Mouse (Mus musculus) liver, embryonic 12.5 days (tissue): ENCODE measurements around the gene Nutf2. TPM values are rescaled to one million over a fixed set of nuclear protein-coding genes. Genes with fewer than 3 reads are reported as not detected.

Experiments
- ATAC-seq: fragments of 200-750 bp; cut with Nextera tagmentation; 2 replicates; pipeline ENCODE4 v1.8.0; 2017; ENCODE audit warnings: moderate number of reproducible peaks, mild to moderate bottlenecking, moderate library complexity
- H3K27ac ChIP-seq: fragments of 300-500 bp; sonication (generic); 2 replicates; pipeline ENCODE4 v1.5.1; 2016; ENCODE audit warnings: mild to moderate bottlenecking
- H3K27me3 ChIP-seq: fragments of 300-500 bp; sonication (generic); replicated peaks from 2 replicates; pipeline ENCODE4 v1.6.1; 2016; ENCODE audit warnings: mild to moderate bottlenecking, moderate library complexity
- H3K36me3 ChIP-seq: fragments of 300-500 bp; sonication (generic); 2 replicates; pipeline ENCODE4 v1.6.1; 2016; ENCODE audit warnings: mild to moderate bottlenecking, moderate library complexity
- H3K4me1 ChIP-seq: fragments of 300-500 bp; sonication (generic); 2 replicates; pipeline ENCODE4 v1.6.1; 2016
- H3K4me2 ChIP-seq: fragments of 300-500 bp; sonication (generic); 2 replicates; pipeline ENCODE4 v1.6.1; 2016; ENCODE audit warnings: mild to moderate bottlenecking, moderate library complexity
- H3K4me3 ChIP-seq: fragments of 300-500 bp; sonication (generic); 2 replicates; pipeline ENCODE4 v1.5.1; 2016; ENCODE audit warnings: mild to moderate bottlenecking, moderate library complexity
- H3K9ac ChIP-seq: fragments of 300-500 bp; sonication (generic); 2 replicates; pipeline ENCODE4 v1.6.1; 2016; ENCODE audit warnings: mild to moderate bottlenecking, moderate library complexity
- H3K9me3 ChIP-seq: fragments of 300-500 bp; sonication (generic); replicated peaks from 2 replicates; pipeline ENCODE4 v1.6.1; 2016; ENCODE audit warnings: mild to moderate bottlenecking, moderate library complexity
- WGBS: fragments of 180-500 bp; shearing (Covaris S2); methylation state at CpG from one replicate; pipeline ENCODE4 v1.1.7; 2016; ENCODE audit not compliant: insufficient replicate concordance; 5-methylcytosine and 5-hydroxymethylcytosine counted together
- polyA plus RNA-seq: library from polyadenylated mRNA; unstranded; fragments of >200 nt; fragmentation: Nextera tagmentation; extraction: Ambion mirVana; gene quantifications from 2 replicates; pipeline ENCODE4 v1.2.1, GENCODE M21; 2016

The Nutf2 gene
- polyA plus RNA-seq, 1 experiment from 2014 or later: 183 TPM

DNA sequence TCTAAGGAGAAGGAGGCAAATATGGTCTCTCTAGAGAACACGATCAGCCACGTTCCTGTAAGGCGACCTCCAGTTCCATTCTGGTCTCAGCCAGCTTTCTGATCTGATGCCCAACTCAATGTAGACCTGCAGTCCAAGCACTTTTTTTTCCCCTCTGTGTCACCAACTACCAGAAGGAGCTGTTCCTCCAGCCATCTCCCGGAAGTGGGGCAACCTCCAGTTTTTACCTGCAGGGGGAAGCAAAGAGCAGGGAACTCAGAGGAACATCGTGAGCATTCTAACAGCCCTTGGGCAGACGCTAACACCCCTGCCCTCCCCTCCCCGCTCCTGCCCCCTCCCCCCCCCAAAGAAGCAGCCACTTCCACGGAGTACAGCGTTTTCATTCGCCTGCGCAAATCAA is 25.1 kb upstream of the Nutf2 start:
- Histone ChIP-seq H3K9ac (peak overlapping the region; percentile 17; the same call in 1 of the 2 replicates), H3K27me3 (no peaks in the 10 kb centered on the region), H3K4me2 (peak overlapping the region; percentile 43), H3K27ac (peak overlapping the region; percentile 78), H3K36me3 (no peaks in the 10 kb centered on the region), H3K9me3 (no peaks in the 10 kb centered on the region), H3K4me1 (peaks cover 51% of the 10 kb centered on the region), H3K4me3 (no peak overlapping the region)
- peak; percentile 68 for ATAC-seq
- 22% methylated on average over 11 of the region's 11 CpGs for WGBS

DNA sequence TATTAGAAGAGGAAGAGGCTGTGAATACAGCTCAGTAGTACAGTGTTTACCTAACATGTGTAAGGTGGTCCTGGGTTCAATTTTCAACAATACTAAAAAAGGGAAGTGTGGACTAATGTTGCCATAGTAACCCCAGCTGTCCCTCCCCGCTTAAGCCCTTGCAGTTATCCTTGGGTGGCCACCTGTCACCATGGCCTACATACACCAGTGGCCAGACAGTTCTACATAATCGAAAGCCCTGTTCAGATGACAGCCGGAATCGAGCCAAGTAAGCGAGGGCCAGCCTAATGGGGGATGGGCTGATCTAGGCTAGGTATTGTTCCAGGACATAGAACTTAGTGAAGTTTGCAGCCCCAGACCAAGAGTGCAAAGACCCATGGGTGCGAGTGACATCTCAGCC is 23.4 kb upstream of the Nutf2 start:
- peaks cover 41% of the 10 kb centered on the region for H3K4me1 ChIP-seq
- no peak overlapping the region for H3K4me3 ChIP-seq
- peaks cover 11% of the 10 kb centered on the region for H3K36me3 ChIP-seq
- H3K27ac ChIP-seq: no peak overlapping the region
- H3K9ac ChIP-seq: no peak overlapping the region; the same call in 1 of the 2 replicates
- no peak for ATAC-seq
- no peaks in the 10 kb centered on the region for H3K9me3 ChIP-seq
- H3K27me3 ChIP-seq: no peaks in the 10 kb centered on the region
- 75% methylated on average over 6 of the region's 6 CpGs for WGBS
- no peak overlapping the region for H3K4me2 ChIP-seq

DNA sequence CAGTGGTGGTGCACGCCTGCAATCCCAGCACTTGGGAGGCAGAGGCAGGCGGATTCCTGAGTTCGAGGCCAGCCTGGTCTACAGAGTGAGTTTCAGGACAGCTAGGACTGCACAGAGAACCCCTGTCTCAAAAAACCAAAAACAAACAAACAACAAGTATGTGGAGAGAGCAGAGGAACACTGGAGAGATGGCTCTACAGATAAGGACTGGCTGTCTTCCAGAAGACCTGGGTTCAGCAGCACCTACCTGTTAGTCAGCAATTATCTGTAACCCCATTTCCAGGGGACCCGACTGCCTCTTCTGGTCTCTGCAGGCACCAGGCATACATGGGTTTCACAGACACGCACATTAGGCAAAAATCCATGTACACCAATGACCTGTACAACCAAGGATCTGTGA is 21.2 kb upstream of the Nutf2 start:
- H3K9me3 ChIP-seq: no peaks in the 10 kb centered on the region
- H3K36me3 ChIP-seq: peaks cover 30% of the 10 kb centered on the region
- H3K27me3 ChIP-seq: no peaks in the 10 kb centered on the region
- 73% methylated on average over 5 of the region's 5 CpGs for WGBS
- no peak overlapping the region for H3K27ac ChIP-seq
- H3K9ac ChIP-seq: no peak overlapping the region
- H3K4me3 ChIP-seq: no peak overlapping the region
- H3K4me2 ChIP-seq: no peak overlapping the region
- no peak for ATAC-seq
- H3K4me1 ChIP-seq: peaks cover 23% of the 10 kb centered on the region

DNA sequence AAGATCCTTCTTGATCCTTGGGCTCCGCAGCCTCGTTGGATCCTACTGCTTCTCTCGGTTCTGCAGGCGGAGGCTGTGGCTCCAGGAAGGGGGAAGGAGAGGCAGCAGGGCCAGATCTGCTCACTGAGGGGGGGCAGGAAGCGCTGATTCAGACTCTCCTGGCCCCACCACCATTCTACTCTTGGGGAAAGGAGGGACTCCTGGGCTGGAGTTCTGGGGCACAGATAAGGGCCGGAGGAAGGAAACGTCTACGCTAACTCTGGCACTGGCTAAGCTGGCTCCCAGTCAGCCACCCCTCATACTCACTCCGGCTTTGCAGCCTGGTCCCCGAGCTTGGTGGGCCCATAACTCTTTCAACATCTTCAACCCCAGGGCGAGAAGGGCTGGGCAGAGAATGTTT is 13.7 kb upstream of the Nutf2 start:
- Histone ChIP-seq H3K4me2 (no peak overlapping the region; the same call in 1 of the 2 replicates), H3K4me1 (peaks cover 27% of the 10 kb centered on the region), H3K9ac (peak overlapping the region; percentile 36; the same call in 1 of the 2 replicates), H3K9me3 (no peaks in the 10 kb centered on the region), H3K36me3 (peaks cover 80% of the 10 kb centered on the region), H3K4me3 (no peak overlapping the region), H3K27ac (peak overlapping the region; percentile 37; the same call in 1 of the 2 replicates), H3K27me3 (no peaks in the 10 kb centered on the region)
- no peak for ATAC-seq
- WGBS: 49% methylated on average over 11 of the region's 11 CpGs

DNA sequence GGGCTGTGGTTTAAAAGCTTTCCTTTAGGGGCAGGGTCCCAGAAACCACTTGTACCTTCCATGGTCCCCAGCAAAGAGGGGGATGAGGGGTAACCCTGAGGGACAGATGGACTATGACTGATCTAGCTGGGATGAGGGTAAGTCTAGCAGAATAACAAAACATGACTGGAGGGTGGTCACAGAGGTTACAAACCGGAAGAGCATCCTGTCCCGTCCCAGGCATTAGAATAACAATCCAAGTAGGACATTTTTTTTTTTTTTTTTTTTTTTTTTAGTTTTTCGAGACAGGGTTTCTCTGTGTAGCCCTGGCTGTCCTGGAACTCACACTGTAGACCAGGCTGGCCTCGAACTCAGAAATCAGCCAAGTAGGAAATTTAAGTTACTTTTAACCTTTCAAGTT is 10.4 kb upstream of the Nutf2 start:
- no peak for ATAC-seq
- no peak overlapping the region for H3K27ac ChIP-seq
- H3K4me1 ChIP-seq: peaks cover 37% of the 10 kb centered on the region
- H3K27me3 ChIP-seq: no peaks in the 10 kb centered on the region
- no peak overlapping the region for H3K9ac ChIP-seq
- H3K4me2 ChIP-seq: peak overlapping the region; percentile 77
- peaks cover 50% of the 10 kb centered on the region for H3K36me3 ChIP-seq
- H3K9me3 ChIP-seq: no peaks in the 10 kb centered on the region
- H3K4me3 ChIP-seq: no peak overlapping the region
- WGBS: 92% methylated on average over 4 of the region's 4 CpGs

DNA sequence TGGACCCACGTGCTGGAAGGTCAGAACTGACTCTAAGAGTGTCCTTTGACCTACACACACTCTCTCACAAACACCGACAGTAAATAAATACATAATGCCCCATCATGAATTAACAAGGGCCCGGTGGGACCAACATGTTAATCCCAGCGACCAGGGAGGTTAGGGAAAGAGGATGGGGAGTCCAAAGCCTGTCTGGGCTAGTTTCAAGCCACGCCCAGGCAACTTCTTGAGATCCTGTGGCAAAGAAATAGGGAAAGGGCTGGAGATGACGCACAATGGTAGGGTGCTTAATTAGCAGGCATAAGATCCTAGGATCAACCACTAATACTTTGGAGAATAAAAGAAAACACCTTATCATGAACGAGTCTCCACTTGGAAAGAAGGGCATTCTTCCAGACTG is 9.8 kb upstream of the Nutf2 start:
- WGBS: 66% methylated on average over 7 of the region's 7 CpGs

DNA sequence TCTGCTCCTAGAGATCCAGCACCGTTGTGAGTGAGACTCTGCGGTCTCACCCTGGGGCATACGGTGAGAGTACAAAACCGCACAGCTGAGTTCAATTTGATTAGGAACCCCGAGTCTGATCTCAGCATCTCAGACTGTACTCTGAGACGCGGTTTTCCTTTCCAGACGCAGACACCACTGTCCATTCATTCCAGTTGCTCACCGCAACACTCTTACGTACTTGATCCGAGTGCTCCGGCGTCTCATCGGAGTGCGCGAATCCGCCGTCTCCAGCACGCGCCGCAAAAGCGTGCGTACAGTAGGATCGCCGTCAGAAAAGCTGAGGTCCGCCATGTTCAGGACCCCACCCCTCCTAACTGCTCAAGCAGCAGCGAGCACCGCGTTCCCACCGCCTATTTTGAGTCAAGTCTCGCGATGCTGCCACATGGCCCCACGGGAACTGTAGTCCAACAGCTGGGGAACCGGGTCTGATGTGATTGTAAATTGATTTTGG is 8.7 kb upstream of the Nutf2 start:
- Histone ChIP-seq H3K4me3 (peak overlapping the region; percentile 72), H3K4me1 (peaks cover 46% of the 10 kb centered on the region), H3K4me2 (peak overlapping the region; percentile 77), H3K9me3 (no peaks in the 10 kb centered on the region), H3K9ac (peak overlapping the region; percentile 85), H3K36me3 (peaks cover 33% of the 10 kb centered on the region), H3K27ac (peak overlapping the region; percentile 90), H3K27me3 (no peaks in the 10 kb centered on the region)
- ATAC-seq: peak; percentile 74
- under 1% methylated on average over 34 of the region's 34 CpGs for WGBS

More for the DNA sequence above, 9.8 kb upstream of the Nutf2 start:
- Histone ChIP-seq H3K36me3 (peaks cover 44% of the 10 kb centered on the region), H3K4me2 (peak overlapping the region; percentile 77), H3K4me1 (peaks cover 41% of the 10 kb centered on the region), H3K4me3 (peak overlapping the region; percentile 38), H3K27me3 (no peaks in the 10 kb centered on the region), H3K9ac (peak overlapping the region; percentile 52), H3K27ac (peak overlapping the region; percentile 16; the same call in 1 of the 2 replicates), H3K9me3 (no peaks in the 10 kb centered on the region)
- ATAC-seq: no peak

DNA sequence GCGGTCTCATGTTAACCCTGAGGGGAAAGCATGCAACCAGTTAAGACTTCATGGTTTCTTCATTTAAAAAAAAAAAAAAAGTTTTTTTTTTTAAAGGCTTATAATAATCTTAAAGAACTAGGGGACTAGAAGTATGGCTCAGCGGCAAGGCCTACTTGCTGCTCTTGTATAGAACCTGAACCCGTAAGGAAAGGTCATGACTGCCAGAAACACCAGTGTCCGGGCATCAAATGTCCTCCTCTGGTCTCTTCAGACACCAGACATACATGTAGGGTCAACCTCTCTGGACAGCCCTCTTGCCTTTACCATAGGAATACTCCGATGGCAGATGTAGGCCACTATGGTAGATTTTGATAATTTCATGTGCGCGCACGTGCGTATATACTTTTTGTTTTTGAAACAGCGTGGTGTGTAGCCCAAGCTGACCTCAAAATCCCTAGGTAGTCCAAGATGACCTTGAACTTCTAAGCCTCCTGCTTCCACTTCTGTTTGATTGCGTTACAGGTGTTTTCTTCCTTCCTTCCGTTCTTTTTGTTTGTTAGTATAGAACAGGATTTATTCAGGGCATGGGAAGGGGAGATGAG is 8.1 kb upstream of the Nutf2 start:
- no peaks in the 10 kb centered on the region for H3K9me3 ChIP-seq
- peak overlapping the region; percentile 72 for H3K4me3 ChIP-seq
- H3K36me3 ChIP-seq: peaks cover 27% of the 10 kb centered on the region
- no peaks in the 10 kb centered on the region for H3K27me3 ChIP-seq
- peaks cover 46% of the 10 kb centered on the region for H3K4me1 ChIP-seq
- H3K27ac ChIP-seq: peak overlapping the region; percentile 90; the same call in 1 of the 2 replicates
- WGBS: 73% methylated on average over 12 of the region's 12 CpGs
- peak overlapping the region; percentile 85 for H3K9ac ChIP-seq
- no peak for ATAC-seq
- peak overlapping the region; percentile 77 for H3K4me2 ChIP-seq

DNA sequence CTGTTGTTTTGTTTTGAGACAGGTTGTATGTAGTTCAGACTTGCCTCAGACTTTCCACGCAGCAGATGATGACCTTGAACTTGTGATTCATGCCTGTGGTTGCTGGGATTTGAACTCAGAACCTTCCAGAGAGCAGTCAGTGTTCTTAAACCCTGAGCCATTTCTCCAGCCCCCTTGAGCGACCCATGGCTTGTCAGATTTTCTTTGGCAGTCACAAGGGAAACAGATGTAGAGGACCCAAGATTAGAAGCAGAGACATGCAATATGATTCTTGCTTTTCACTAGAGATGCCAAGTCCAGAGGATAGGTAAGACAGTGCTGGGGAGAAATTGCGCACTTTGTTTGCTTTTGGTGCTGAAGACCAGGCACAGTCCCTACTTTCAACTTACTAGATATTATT is 7.2 kb upstream of the Nutf2 start, which contains the start of gene Cenpt:
TSS of gene Cenpt (minus strand) at position 101 of the 400 bp plus-strand sequence.
- Histone ChIP-seq H3K27me3 (no peaks in the 10 kb centered on the region), H3K27ac (peak within 1 kb of the TSS; percentile 90; the same call in 1 of the 2 replicates), H3K4me1 (peaks cover 53% of the 10 kb centered on the region), H3K4me2 (peak within 1 kb of the TSS; percentile 77), H3K9ac (peak within 1 kb of the TSS; percentile 85; the same call in 1 of the 2 replicates), H3K9me3 (no peaks in the 10 kb centered on the region), H3K4me3 (peak within 1 kb of the TSS; percentile 72), H3K36me3 (peaks cover 21% of the 10 kb centered on the region)
- 76% methylated on average over 3 of the region's 3 CpGs for WGBS
- ATAC-seq: no peak

DNA sequence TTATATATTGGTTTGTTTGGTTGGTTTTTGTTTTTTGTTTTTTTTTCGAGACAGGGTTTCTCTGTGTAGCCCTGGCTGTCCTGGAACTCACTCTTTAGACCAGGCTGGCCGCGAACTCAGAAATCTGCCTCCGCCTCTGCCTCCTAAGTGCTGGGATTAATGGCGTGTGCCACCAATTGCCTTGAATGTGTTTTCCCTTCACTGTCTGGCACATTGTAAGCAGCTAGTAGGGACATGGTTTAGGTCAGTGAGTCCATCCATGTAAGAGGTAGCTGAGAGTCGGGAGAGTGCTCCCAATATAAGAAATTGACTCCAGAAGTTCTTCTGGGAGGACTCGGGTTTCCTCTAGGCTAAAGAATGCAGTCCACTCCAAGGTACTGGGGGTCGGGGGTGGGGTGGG is 6.1 kb upstream of the Nutf2 start:
- Histone ChIP-seq H3K9ac (peak overlapping the region; percentile 83), H3K27ac (peak overlapping the region; percentile 91), H3K27me3 (no peaks in the 10 kb centered on the region), H3K9me3 (no peaks in the 10 kb centered on the region), H3K4me2 (peak overlapping the region; percentile 98), H3K4me3 (peak overlapping the region; percentile 87), H3K36me3 (peaks cover 18% of the 10 kb centered on the region), H3K4me1 (peaks cover 64% of the 10 kb centered on the region)
- 26% methylated on average over 8 of the region's 8 CpGs for WGBS
- peak; percentile 0; the same call in 1 of the 2 replicates for ATAC-seq

DNA sequence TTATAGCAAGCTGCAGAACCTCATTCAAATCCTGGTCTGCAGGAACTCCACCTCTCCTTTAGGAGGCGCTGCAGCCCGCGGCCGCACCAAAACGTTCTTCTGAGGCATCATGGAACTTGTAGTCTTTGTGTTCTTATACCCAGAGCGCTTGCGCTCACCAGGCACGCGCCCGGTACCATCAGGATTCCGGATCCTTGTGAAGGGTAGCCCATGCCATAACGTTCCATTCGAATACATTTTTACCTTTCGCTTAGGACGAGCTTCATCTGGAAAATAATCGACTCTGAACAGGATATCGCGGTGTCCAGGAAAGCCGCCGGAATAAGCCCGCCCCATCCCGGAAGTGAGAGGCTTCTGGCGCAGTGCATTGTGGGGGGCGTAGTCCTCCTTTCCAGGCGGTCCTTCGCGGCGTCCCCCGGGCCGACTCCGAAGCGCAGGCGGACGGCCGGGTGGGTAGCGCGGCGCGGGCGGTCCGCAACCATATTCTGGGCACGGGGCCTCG is 5.6 kb upstream of the Nutf2 start, which contains the start of gene Thap11:
TSS of gene Thap11 (plus strand) at position 418 of the 502 bp plus-strand sequence.
- WGBS: under 1% methylated on average over 43 of the region's 43 CpGs
- H3K27ac ChIP-seq: peak within 1 kb of the TSS; percentile 91
- peaks cover 66% of the 10 kb centered on the region for H3K4me1 ChIP-seq

More for the DNA sequence above, 5.6 kb upstream of the Nutf2 start, which contains the start of gene Thap11:
- H3K4me2 ChIP-seq: peak within 1 kb of the TSS; percentile 98
- no peaks in the 10 kb centered on the region for H3K27me3 ChIP-seq
- H3K4me3 ChIP-seq: peak within 1 kb of the TSS; percentile 87
- peak within 1 kb of the TSS; percentile 83 for H3K9ac ChIP-seq
- no peaks in the 10 kb centered on the region for H3K9me3 ChIP-seq
- ATAC-seq: peak; percentile 84
- peaks cover 13% of the 10 kb centered on the region for H3K36me3 ChIP-seq
